Mouse (Mus musculus): Measurements from ENCODE around the gene Pfkm. TPM values are rescaled to one million over a fixed set of nuclear protein-coding genes. Genes with fewer than 3 reads are reported as not detected.

Pfkm gene
- polyA plus RNA-seq, 1 experiment from 2014 or later, result 42.9 TPM

DNA sequence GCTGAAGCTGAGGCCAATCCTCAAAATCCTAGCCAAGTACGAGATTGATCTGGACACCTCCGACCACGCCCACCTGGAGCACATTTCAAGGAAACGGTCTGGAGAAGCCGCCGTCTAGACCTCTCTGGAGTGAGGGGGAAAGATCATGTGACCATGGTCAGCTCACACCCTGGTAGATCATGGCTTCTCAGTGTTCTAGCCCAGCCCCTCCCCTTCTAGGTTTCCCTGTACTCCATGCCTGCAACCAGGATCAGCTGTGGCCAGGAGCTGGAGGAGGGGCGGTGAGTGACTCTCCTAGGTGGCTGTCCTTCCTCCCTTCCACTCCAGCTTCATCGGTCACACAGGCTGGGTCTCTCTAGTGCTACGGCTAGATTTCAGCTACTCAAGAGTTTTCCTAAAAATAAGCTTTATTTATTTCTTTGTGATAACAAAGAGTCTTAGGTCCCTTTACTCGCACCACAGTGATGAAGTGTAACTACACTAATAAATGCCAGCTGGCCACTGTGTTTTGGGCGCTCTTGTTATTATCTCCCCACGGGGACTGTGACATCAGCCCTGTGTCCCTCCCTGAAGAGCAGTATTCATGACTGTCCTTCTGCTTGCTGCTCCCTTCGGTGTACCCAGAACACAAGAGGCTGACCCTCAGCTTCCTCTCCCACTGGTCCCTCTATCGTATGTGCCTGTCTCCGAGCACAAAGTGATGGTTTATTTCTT lies 39.7 kb downstream of the Pfkm start:
- Histone ChIP-seq H3K36me3 (peaks cover 91% of the 10 kb centered on the region), H3K4me3 (no peak overlapping the region), H3K27ac (no peak overlapping the region), H3K27me3 (ENCODE audit: low read depth, poor library complexity, severe bottlenecking) (no peaks in the 10 kb centered on the region), H3K9me3 (replicated peaks) (no peaks in the 10 kb centered on the region), H3K4me1 (0 out of 2 replicates have a peak, but pooled peaks cover 2% of the 10 kb centered on the region)
- 89% methylated on average over 15 of the region's 15 CpGs for WGBS
- no peak for DNase-seq (ENCODE audit: low spot score)

DNA sequence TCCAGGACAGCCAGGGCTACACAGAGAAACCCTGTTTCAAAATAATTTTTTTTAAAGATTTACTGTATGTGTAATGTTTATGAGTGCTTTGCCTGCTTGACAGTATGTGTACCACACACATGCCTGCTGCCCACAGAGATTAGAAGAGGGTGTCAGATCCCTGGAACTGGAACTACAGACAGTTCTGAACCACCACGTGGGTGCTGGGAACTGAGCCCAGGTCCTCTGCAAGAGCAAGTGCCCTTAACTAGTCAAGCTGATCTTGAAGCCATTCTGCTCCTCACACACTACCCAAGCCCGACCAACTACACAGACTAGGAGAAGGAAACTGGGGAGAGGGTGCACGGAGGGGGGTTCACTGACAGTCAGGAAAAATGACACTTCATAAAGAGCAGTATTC lies 41.1 kb downstream of the Pfkm start:
- no peaks in the 10 kb centered on the region for H3K9me3 ChIP-seq (replicated peaks)
- no peak overlapping the region for H3K4me3 ChIP-seq
- WGBS, result 83% methylated on average over 3 of the region's 3 CpGs
- 0 out of 2 replicates have a peak, but pooled peaks cover 2% of the 10 kb centered on the region for H3K4me1 ChIP-seq
- H3K36me3 ChIP-seq, result peaks cover 91% of the 10 kb centered on the region
- no peaks in the 10 kb centered on the region for H3K27me3 ChIP-seq (ENCODE audit: low read depth, poor library complexity, severe bottlenecking)
- H3K27ac ChIP-seq, result no peak overlapping the region
- no peak for DNase-seq (ENCODE audit: low spot score)

DNA sequence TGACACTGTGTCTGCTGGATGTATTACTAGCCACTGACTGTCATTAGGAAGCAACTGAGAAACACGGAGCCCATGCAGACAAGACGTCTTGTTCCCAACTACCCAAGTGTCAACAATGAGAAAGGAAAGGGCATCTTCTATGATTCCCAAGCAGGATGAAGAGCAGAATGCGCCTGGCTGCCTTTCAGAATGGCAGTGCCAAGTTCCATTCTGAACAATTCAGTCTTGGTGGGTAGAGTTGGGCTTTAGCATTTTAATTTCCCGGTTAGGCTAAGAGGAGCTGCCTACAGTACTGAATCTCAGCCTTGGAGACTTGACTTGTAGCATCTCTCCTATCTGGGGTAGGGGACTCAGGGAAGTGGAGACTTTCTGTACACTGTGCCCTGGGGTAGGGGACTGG lies 41.6 kb downstream of the Pfkm start:
- peaks cover 95% of the 10 kb centered on the region for H3K36me3 ChIP-seq
- H3K4me1 ChIP-seq, result no peaks in the 10 kb centered on the region
- H3K4me3 ChIP-seq, result no peak overlapping the region
- H3K27me3 ChIP-seq (ENCODE audit: low read depth, poor library complexity, severe bottlenecking), result no peaks in the 10 kb centered on the region
- H3K27ac ChIP-seq, result no peak overlapping the region
- no peaks in the 10 kb centered on the region for H3K9me3 ChIP-seq (replicated peaks)
- no peak for DNase-seq (ENCODE audit: low spot score)
- WGBS, result 93% methylated on average over 4 of the region's 4 CpGs

DNA sequence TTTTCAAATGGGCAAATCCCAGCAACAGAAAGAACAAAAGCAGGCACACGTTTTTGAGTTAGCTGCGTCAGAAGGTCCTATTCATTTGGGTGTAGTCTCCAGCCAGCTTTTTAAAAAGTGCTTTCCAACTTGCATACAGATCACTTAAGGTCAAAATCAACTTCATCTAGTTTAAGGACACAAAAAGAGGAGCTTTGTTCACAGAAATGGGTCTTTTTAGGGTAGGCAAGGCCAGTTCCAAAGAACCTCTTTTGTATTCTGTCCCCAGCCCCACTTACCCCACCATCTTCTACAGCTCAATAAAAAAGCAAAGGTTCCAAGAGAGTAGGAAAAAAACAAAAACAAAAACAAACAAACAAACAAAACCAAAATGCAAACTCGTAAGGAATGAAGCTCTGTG lies 42.3 kb downstream of the Pfkm start:
- Histone ChIP-seq H3K4me3 (no peak overlapping the region), H3K27ac (no peak overlapping the region), H3K36me3 (peaks cover 97% of the 10 kb centered on the region), H3K4me1 (no peaks in the 10 kb centered on the region), H3K9me3 (replicated peaks) (no peaks in the 10 kb centered on the region), H3K27me3 (ENCODE audit: low read depth, poor library complexity, severe bottlenecking) (no peaks in the 10 kb centered on the region)
- WGBS, result 85% methylated on average over 3 of the region's 3 CpGs
- DNase-seq (ENCODE audit: low spot score), result no peak

DNA sequence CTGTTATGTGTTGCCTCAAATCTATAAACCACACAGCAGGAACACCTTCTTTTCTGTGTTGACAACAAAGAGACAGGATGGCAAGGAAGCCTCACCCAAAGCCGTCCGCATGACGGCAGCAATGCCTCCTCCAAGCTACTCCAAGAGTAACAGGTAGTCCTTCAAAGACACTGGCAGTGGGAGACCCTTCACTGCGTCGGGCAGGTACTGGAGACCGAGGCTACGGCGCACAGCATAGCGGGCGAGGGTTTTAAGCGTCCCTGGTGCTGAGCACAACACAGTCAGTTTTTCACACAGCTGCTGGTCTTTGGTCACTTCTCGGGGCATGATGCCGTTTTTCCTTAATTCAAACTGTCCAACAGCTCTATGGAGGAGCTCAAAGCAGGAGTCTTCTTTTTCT lies 43.3 kb downstream of the Pfkm start:
- no peak overlapping the region for H3K4me3 ChIP-seq
- no peak overlapping the region for H3K27ac ChIP-seq
- WGBS, result 93% methylated on average over 13 of the region's 13 CpGs
- no peaks in the 10 kb centered on the region for H3K27me3 ChIP-seq (ENCODE audit: low read depth, poor library complexity, severe bottlenecking)
- peaks cover 97% of the 10 kb centered on the region for H3K36me3 ChIP-seq
- H3K4me1 ChIP-seq, result no peaks in the 10 kb centered on the region
- no peaks in the 10 kb centered on the region for H3K9me3 ChIP-seq (replicated peaks)
- no peak for DNase-seq (ENCODE audit: low spot score)

DNA sequence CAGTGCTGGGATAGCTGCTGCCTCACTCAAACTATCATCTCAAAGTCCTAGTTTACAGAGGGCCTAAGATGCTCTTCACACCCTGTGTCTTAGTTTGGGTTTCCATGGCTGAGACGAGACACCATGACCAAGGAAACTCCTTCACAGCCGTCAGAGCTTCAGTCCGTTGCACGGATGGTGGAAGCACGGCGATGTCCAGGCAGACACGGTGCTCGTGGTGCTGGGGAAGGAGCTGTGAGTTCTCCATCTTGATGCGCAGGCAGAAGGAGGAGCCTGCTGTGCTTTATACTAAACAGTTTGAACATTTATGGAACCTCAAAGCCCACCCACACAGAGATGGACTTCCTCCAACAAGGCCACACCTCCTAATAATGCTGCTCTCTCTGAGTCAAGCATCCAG lies 44.5 kb downstream of the Pfkm start:
- peaks cover 95% of the 10 kb centered on the region for H3K36me3 ChIP-seq
- H3K27me3 ChIP-seq (ENCODE audit: low read depth, poor library complexity, severe bottlenecking), result no peaks in the 10 kb centered on the region
- no peak for DNase-seq (ENCODE audit: low spot score)
- WGBS, result 92% methylated on average over 9 of the region's 9 CpGs
- no peak overlapping the region for H3K4me3 ChIP-seq
- no peak overlapping the region for H3K27ac ChIP-seq
- no peaks in the 10 kb centered on the region for H3K4me1 ChIP-seq
- no peaks in the 10 kb centered on the region for H3K9me3 ChIP-seq (replicated peaks)

DNA sequence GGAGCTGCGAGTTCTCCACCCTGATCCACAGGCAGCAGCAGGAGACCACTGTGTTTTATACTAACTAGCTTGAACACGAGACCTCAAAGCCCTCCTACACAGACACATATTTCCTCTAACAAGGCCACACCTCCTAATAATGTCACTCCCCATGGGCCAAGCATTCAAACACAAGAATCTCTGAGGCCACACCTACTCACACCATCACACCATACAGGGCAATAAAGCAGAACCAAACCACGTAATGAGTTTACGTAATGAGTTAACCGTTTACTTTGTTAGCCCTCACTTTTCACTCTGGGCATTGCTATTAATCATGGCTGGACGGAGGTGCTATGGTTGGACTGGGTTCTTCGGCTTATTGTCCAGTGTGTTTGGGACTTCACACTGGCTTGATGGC lies 47.4 kb downstream of the Pfkm start:
- Histone ChIP-seq H3K4me1 (peaks cover 6% of the 10 kb centered on the region), H3K9me3 (replicated peaks) (no peaks in the 10 kb centered on the region), H3K36me3 (peaks cover 75% of the 10 kb centered on the region), H3K27me3 (ENCODE audit: low read depth, poor library complexity, severe bottlenecking) (no peaks in the 10 kb centered on the region), H3K27ac (no peak overlapping the region), H3K4me3 (no peak overlapping the region)
- WGBS, result 75% methylated on average over 7 of the region's 7 CpGs
- no peak for DNase-seq (ENCODE audit: low spot score)

DNA sequence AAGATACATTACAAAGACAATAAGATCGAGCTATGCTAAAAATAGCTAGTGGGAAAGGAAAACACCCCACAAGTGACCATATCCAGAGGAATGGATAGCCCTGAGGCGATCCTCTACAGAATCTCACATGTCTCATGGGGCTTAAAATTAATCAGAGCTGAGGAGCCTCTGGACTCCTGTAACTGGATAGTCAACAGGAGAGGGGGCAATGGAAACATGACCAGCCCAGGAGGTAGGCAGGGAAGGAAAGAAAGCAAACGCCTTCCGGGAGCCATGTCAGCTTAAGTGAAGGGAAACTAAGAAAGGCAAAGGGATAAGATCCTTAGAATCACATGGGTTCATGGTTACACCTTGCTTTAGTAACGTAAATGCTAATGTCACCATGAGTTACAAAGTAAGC lies 48.4 kb downstream of the Pfkm start:
- 98% methylated on average over 5 of the region's 5 CpGs for WGBS
- Histone ChIP-seq H3K4me1 (peaks cover 10% of the 10 kb centered on the region), H3K27ac (no peak overlapping the region), H3K36me3 (peaks cover 64% of the 10 kb centered on the region), H3K4me3 (no peak overlapping the region), H3K27me3 (ENCODE audit: low read depth, poor library complexity, severe bottlenecking) (no peaks in the 10 kb centered on the region), H3K9me3 (replicated peaks) (no peaks in the 10 kb centered on the region)
- DNase-seq (ENCODE audit: low spot score), result no peak

DNA sequence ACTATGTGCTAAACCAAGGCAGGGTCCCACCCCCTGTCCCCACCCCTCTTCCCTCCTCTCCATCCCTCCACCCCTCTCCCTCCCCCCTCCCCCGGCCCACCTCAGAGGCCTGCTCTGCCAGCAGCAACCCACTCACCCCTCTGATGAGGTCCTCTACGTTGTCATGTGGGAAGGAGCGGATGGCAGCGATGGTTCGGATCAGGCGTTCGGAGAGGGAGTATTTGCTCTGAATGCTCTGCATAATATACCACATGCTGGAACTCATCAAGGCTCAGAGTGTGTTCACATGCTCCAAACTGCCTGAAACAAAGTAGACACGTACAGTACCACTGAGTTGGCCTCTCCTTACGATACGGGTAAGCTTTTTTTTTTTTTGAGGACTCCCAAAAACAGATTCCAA lies 50.1 kb downstream of the Pfkm start:
- DNase-seq (ENCODE audit: low spot score), result no peak
- peaks cover 47% of the 10 kb centered on the region for H3K36me3 ChIP-seq
- 85% methylated on average over 10 of the region's 10 CpGs for WGBS
- H3K4me1 ChIP-seq, result peaks cover 14% of the 10 kb centered on the region
- H3K27me3 ChIP-seq (ENCODE audit: low read depth, poor library complexity, severe bottlenecking), result no peaks in the 10 kb centered on the region
- no peaks in the 10 kb centered on the region for H3K9me3 ChIP-seq (replicated peaks)
- H3K27ac ChIP-seq, result no peak overlapping the region
- H3K4me3 ChIP-seq, result no peak overlapping the region

DNA sequence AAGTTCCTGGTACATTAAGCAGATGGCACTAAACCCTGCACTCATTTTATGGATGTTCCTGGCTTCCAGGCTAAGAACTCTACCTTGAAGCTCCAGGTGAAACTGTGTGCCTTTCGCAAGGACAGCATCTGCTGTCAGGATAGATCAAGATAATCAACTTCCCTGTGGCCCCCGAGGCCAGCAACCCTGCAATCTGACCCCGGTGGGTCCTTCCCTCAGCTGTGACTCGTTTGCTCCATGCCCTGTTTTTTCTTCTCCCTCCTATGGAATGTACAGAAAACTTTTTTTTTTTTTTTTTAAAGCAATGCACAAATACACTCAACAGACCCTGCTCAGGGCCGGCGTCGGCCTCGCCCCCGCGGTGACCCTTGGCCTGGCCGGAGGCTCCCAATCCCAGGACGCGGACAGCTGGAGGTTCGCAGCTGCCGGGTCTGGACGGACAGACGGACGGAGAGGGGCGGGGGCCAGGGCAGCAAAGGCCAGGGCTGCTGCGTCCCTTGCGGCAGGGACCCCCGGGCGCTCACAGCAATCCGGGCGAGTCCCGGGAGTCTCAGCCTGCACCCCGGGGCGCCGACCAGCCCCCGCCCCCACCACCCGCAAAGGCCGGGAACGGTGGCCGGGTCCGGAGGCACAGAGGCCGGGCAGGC lies 52.6 kb downstream of the Pfkm start:
- peaks cover 26% of the 10 kb centered on the region for H3K36me3 ChIP-seq
- H3K9me3 ChIP-seq (replicated peaks), result no peaks in the 10 kb centered on the region
- WGBS, result under 1% methylated on average over 36 of the region's 36 CpGs
- H3K27ac ChIP-seq, result peak overlapping the region; percentile 90
- H3K4me1 ChIP-seq, result peaks cover 14% of the 10 kb centered on the region
- peak overlapping the region; percentile 100 for H3K4me3 ChIP-seq
- H3K27me3 ChIP-seq (ENCODE audit: low read depth, poor library complexity, severe bottlenecking), result no peaks in the 10 kb centered on the region
- no peak for DNase-seq (ENCODE audit: low spot score)

DNA sequence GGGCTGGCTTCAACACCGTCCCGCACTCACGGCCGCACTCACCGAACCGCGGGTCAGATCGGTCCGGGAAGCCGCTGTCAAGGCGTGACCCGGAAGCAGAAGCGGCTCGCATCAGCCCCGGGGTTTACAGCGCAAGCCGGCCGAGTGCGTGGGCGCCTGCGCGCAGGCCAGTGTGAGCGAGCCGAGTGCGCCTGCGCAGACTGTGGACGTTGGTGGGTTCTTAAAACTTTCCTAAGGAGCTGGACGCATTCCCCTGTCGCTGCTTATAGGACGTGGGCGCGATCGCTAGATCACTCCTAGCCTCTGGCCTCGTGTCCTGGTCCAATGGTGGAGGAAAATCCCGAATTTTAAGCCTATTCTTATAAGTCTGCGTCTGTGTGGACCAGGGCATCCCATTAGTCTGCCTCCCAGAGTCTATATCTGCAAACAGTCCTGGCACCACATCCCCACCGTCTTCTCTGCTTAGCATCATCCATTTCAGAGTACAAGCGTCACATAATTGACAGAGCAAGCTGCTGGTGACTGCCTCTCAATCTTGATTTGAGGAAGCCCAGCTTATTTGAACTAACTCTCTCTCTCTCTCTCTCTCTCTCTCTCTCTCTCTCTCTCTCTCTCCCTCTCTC lies 53.3 kb downstream of the Pfkm start:
- Histone ChIP-seq H3K36me3 (peaks cover 19% of the 10 kb centered on the region), H3K4me1 (peaks cover 14% of the 10 kb centered on the region), H3K27me3 (ENCODE audit: low read depth, poor library complexity, severe bottlenecking) (no peaks in the 10 kb centered on the region), H3K27ac (peak overlapping the region; percentile 90), H3K9me3 (replicated peaks) (no peaks in the 10 kb centered on the region), H3K4me3 (peak overlapping the region; percentile 100)
- peak; percentile 96 for DNase-seq (ENCODE audit: low spot score)
- 1% methylated on average over 38 of the region's 38 CpGs for WGBS

DNA sequence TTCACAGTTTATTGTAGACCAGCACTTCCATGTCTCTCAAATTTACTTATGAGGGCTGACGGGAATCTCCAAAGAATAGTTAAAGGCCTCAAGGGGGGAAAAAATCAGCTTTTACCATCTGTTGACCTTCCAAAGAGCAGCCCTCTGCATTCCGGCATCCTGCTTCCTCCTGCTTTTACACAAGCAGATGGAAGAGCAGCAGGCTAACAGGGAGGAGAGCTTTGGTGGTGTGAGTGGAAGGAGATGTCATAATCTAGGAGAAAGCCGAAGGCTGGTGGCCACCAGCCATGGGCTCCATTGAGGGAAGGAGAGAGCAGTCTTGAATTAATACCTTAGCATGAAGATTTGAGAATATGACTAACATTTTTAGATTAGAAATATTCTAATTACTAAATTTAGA lies 56.0 kb downstream of the Pfkm start:
- Histone ChIP-seq H3K27ac (no peak overlapping the region), H3K9me3 (replicated peaks) (no peaks in the 10 kb centered on the region), H3K36me3 (no peaks in the 10 kb centered on the region), H3K4me1 (peaks cover 14% of the 10 kb centered on the region), H3K27me3 (ENCODE audit: low read depth, poor library complexity, severe bottlenecking) (no peaks in the 10 kb centered on the region), H3K4me3 (no peak overlapping the region)
- 85% methylated on average over 3 of the region's 3 CpGs for WGBS
- DNase-seq (ENCODE audit: low spot score), result no peak

DNA sequence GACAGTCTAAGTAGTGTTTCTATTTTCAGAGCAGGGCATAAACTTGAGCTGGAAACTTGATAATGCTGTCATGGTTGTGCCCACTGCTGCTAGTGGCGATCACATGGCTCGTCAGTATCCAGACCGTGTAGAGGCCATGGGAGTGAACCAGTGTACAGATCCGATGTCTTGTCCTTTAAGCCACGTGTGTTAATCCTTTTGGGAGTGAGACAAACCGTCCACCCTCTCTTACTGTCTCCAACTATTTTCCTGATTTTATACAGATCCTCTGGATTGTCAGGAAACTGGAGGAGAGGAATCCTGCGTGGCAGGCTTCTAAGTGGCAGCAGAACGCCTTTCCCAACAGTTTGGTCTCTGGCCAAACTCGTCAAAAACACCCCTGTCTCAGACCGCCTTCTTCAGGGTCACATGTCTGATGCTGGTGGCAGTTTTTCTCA lies 56.8 kb downstream of the Pfkm start:
- no peak for DNase-seq (ENCODE audit: low spot score)
- Histone ChIP-seq H3K4me3 (no peak overlapping the region), H3K9me3 (replicated peaks) (no peaks in the 10 kb centered on the region), H3K27me3 (ENCODE audit: low read depth, poor library complexity, severe bottlenecking) (no peaks in the 10 kb centered on the region), H3K27ac (no peak overlapping the region), H3K36me3 (no peaks in the 10 kb centered on the region), H3K4me1 (peaks cover 14% of the 10 kb centered on the region)
- 82% methylated on average over 10 of the region's 10 CpGs for WGBS

All from limb, embryonic 10.5 days (tissue).